Mouse (Mus musculus) ES-Bruce4 (cell line): Measurements from ENCODE around the gene Itih3.

ENCODE experiments used
- CTCF ChIP-seq: IDR thresholded peaks from one replicate; pipeline ENCODE4 v1.8.1; 2011; ENCODE audit warnings: low read depth, low read length
- EP300 ChIP-seq: IDR thresholded peaks from 2 replicates; pipeline ENCODE4 v1.6.1; 2011; ENCODE audit warnings: low read depth, low read length; ENCODE audit not compliant: insufficient read depth
- POLR2A ChIP-seq: IDR thresholded peaks from one replicate; pipeline ENCODE4 v1.8.1; 2011; ENCODE audit warnings: low read length; ENCODE audit not compliant: insufficient read depth

DNA sequence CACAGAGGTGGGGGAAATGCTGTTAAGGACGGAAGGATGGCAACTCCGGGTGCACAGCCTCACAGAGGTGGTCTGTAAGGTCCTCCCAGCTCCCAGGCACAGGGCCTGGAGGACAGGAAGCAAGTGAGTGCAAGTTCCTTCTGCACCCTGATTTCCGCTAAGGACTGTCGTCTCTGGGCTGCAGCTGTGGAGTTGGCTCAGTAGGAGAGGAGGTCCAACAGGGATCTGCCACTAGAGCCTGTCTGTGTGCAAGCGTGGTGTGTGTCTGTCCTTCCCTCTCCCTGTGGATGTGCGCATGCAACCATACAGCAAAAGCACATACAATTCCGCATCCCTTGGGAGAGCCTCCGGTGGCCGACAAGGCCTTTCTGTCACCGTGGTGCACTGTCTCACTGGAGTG is 47.1 kb downstream of the Itih3 start:
- TF ChIP-seq POLR2A (no peak), CTCF (no peak), EP300 (no peak)
